Mouse (Mus musculus) splenic B cell, adult 2 months (primary cell): ENCODE results near the gene Frmd4a.

Experiments
- DNase-seq: peaks from one replicate; pipeline ENCODE4 v3.0.0-alpha.2; 2011; ENCODE audit warnings: low read depth, low spot score
- H3K27me3 ChIP-seq: 2 replicates; pipeline ENCODE4 v1.6.1; 2012; ENCODE audit warnings: mild to moderate bottlenecking, low read length, moderate library complexity, mixed read lengths; ENCODE audit not compliant: control insufficient read depth, poor library complexity, insufficient read depth, severe bottlenecking
- H3K36me3 ChIP-seq: 2 replicates; pipeline ENCODE4 v1.6.1; 2012; ENCODE audit warnings: mild to moderate bottlenecking, low read length, moderate library complexity, mixed read lengths; ENCODE audit not compliant: control insufficient read depth, poor library complexity, insufficient read depth, severe bottlenecking

Frmd4a gene

DNA sequence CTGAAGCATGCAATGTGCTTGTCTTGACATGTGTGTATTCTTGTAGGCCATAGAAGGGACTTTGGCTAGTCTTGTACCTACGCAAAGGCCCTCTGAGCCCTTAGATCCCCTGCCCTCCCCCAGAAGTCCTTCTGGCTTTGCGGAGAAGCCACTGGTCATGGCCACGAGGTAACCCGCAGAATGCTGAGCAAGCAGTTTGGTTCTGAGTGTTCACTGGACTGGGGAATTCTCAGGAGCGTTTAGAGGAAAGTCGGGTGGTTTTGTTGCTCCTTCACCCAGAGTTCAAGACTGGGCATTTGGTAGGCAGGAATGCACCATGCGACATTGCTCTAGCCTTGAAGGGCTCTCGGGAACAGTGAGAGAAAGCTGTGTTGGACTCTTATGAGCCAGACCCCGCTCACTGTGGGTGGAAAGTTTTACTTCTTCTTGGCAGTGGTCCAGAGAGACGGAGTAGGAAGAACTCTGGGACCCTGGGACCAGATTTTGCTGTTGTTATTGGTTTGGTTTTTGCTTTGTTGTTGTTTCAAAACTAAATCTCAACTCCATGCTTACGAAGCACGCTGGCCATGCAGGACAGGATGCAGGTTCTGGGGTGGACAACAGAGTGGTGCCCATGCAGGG, 432.5 kb downstream of the Frmd4a start:
- no peak for DNase-seq
- Histone ChIP-seq H3K27me3 (no peaks in the 10 kb centered on the region), H3K36me3 (no peaks in the 10 kb centered on the region)

DNA sequence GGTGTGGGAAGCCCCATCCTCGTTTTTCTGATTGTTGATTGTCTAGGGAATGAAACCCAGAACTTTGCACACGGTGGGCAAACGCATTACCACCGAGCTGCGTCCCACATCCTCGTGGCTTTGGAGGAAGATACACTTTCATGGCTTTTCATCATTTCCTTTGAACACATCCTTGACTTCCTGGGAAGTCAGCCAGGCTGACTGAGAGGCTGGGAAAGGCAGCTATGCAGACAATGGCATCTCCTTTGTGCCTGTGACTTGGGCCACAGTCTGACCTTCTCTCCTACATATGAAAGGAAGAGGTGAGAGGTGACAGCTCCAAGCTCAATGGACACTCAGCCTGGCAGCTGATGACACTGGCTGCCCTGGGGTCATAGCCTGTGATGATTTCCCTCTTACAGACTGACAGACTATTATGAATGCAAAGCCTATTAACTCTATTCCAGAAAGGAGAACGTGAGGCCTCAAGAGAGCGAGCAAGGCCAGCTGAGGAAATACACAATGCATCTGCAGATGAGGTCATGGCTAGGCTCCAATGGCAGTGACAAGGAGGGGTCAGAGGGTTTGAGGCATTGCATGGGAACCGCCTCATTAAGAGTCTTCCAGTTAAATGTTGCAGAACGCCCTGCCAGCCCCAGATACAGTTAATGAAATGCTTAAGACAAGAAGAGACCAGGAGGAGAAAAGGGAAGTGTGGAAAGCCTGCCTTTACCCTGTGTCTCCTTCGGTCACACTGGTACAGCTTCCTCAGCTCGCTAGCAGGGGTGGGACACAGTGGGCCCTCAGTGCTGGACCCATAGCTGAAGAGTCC, 435.3 kb downstream of the Frmd4a start:
- no peak for DNase-seq
- H3K36me3 ChIP-seq, result no peaks in the 10 kb centered on the region

DNA sequence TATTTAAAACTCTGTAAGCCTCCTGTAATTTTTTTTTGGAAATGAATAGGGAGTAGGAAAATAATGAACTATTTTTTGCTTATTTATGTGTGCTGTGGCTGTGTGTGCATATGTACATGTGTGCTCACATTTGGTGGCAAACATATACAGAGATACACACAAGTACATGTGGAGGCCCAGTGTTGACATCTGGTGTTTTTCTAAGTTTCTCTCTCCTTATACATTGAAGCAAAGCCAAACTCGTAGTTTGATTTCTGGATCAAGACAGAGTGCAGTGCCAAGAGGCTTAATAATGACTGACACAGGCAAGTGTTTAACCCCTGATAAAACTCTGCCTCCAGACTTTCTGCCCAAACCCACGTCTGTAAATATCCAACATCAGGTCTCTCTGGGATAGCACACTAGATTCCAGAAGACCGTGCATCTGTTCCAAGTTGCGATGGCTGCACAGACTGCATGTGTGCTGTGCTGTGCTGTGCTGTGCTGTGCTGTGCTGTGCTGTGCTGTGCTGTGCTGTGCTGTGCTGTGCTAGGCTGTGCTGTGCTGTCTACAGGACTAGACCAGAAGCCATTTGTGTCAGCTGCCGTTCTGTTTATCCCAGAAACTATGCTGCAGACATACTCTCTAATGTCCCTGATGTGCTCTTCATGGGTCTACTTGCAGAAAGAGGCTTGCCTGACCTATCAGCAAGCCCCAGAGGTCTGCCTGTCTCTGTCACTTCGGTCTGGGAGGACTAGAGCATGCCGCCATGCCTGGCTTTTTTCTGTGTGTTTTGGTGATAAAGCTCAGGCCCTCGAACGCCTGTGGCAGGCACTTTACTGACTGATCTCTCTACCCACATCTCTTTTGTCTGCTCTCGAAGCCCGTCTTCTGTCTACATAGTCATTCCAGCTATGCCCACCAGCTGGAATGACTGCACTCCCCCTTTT, 437.8 kb downstream of the Frmd4a start:
- no peaks in the 10 kb centered on the region for H3K36me3 ChIP-seq
- H3K27me3 ChIP-seq, result no peaks in the 10 kb centered on the region
- DNase-seq, result no peak

More for the DNA sequence above, 435.3 kb downstream of the Frmd4a start:
- H3K27me3 ChIP-seq, result no peaks in the 10 kb centered on the region

DNA sequence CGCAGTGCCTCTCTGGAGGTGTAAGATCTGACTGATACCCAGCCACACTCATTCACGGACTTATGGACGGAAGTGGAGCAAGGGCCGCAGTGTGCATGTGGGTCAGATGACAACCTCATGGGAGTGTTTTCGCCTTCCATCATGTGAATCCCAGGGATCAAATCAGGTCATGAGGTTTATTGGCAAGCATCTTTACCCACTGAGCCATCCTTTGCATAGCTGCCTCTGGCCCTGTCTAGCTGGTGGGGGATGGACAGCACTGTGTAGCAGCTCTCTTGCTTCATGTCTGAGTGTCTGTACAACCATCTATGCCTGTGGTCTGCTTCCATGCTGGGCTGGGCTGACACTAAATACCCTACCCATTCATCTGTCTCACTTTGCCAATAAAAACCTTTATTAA, 443.4 kb downstream of the Frmd4a start:
- no peaks in the 10 kb centered on the region for H3K36me3 ChIP-seq
- DNase-seq, result no peak
- H3K27me3 ChIP-seq, result no peaks in the 10 kb centered on the region

DNA sequence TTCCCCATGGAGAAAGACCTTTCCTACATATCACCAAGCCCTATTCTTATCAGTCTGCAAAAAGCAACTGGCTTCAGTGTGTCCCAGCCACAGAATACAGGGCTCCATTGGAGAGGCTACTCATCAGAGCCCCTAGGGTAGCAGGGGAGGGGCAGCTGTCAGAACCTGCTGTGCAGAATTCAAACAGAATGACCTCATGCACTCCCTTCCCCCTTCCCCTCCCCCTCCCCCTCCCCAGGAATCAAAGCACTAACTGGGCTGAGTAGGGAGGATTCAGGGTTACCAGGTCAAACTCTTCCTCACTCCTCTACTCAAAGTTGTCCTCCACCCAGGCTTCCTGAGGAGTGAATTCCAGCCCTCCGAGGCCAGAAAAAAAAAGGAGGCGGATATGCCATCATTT, 444.0 kb downstream of the Frmd4a start:
- no peak for DNase-seq
- Histone ChIP-seq H3K27me3 (no peaks in the 10 kb centered on the region), H3K36me3 (no peaks in the 10 kb centered on the region)

DNA sequence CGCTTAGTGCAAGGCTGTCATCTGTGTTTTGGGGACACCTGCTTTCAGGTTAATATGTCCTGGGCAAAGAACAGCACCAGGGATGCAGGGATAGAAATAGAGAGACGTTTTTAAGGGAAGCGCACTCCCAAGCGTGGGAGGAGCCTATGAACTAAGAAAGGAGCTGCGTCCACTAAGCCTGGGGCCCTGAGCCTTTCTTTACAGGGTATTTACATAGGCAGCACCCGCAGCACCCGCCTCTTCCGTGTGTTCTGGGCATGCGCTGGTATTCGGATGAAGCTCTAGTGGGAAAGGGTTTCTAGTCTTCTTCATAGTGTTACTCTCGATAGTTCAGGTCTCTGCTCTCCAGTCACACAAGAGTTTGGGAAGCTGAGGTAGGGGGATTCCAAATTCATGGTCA, 445.0 kb downstream of the Frmd4a start:
- no peak for DNase-seq
- no peaks in the 10 kb centered on the region for H3K27me3 ChIP-seq

DNA sequence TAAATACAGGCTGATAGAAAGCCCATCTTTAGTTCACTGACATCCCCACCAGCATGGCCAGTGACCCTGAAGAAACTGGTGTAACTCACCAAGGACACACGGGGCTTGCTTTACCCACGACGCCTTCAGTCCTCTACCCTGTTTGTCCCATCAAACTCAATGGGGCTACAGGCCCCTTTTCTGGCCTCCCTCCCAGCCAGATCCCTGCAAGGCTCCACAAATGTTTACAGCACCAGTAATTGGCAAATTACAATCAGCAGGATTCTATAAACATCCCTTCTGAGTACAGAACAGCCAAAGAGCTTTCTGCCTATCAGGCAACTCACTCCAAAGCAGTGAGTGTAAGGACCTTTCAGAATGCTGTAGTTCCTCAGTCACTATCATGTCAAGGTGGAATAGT, 448.6 kb downstream of the Frmd4a start:
- DNase-seq, result no peak

More for the DNA sequence above, 445.0 kb downstream of the Frmd4a start:
- no peaks in the 10 kb centered on the region for H3K36me3 ChIP-seq

DNA sequence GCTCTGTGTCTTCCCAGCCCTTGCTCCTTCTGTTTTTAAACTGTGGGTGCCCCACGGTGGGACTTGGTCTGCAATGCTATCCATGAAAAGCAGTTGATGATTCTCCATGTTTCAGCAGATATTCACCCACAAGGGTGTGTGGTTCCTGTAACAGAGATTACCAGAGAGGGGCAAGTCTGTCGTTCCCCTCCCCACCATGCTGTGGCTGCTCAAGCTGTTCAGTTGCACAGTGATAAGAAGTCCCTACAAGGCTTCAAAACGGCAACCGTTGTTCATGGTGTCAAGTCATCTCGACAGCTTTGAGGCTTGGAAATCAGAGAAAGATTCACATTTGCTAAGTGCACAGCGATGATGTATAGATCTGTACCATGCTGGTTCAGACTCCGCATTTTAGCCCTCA, 449.8 kb downstream of the Frmd4a start:
- H3K27me3 ChIP-seq, result no peaks in the 10 kb centered on the region
- DNase-seq, result no peak

More for the DNA sequence above, 448.6 kb downstream of the Frmd4a start:
- H3K27me3 ChIP-seq, result no peaks in the 10 kb centered on the region
- H3K36me3 ChIP-seq, result no peaks in the 10 kb centered on the region

DNA sequence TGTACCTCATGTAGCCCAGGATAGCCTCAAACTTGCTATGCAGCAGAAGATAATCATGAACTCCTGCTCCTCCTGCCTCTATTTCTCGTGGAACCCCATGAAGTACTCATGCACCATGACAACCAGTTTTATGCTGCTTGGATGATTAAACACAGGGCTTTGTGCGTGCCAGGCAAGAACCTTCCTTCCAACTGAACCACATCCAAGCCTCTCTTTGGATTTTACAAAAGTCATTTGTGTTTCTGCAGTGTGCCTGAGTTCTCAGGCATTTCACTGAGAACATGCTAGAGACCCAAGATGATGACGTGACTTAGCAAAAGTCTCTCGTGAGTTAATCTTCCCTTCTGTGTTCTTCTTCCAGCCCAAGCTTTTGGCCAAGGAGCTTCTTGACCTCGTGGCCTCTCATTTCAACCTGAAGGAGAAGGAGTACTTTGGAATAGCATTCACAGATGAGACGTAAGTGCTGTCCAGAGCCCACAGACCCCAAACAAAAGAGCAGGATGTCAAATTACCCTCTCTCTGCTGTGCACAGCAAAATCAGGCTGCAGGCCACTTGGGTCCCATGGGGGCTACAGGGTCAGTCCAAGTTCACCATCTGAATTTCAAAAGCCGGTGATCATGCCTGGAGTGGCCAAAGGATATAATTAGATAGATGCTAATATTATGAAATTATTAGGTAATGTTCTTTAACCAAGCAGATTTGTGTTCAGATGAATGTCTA, 455.4 kb downstream of the Frmd4a start:
- no peaks in the 10 kb centered on the region for H3K36me3 ChIP-seq
- no peaks in the 10 kb centered on the region for H3K27me3 ChIP-seq
- no peak for DNase-seq

More for the DNA sequence above, 449.8 kb downstream of the Frmd4a start:
- no peaks in the 10 kb centered on the region for H3K36me3 ChIP-seq

DNA sequence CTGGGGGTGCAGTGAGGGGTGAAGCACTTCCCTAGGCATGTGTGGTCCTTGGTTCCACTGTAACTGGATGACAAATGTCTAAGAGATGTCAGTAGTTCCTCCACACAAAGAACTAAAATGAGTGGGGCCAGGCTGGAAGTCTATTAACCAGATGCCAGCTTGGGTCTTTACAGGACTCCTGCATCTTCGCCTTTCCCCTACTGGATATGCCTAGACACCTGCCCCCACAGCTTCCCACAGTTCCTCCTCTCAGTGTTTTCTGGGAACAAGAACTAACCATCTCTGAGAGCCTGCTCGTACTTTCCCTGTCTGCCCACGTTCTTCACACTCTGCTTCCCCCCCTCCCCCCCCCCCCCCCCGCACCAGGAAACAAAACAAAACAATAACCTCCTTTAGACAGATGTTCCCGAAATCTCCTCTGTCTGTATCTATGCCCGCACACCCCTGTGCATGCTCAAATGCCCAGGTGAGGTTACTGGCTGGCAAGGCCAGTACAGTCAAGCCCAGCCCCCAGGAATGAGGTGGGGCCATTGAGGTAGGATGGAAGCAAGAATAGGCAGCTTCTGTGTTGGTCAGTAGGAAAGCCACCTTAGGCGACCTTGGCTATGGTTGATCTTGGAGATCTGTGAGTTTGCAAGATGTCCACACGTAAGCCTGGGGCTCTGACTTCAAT, 456.5 kb downstream of the Frmd4a start:
- H3K36me3 ChIP-seq, result no peaks in the 10 kb centered on the region
- no peak for DNase-seq
- no peaks in the 10 kb centered on the region for H3K27me3 ChIP-seq

DNA sequence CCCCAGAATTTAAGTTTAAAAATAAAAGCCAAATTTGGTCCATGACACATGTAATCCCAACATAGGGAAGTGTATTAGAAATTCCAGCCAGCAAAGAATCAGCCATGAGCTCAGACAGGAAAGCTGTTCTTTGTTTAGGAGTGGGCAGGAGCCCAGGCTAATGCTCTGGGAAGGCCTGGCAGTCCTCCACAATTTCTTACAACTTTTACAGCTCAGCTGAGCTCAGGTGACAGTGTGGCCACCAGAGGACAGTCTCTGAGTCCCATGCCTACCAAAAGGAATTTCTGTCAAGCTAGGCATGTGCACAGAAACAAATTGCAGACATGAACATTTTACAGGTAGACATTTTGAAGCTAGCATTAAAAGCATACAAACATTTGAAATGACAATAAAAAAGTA, 457.0 kb downstream of the Frmd4a start:
- DNase-seq, result no peak
- no peaks in the 10 kb centered on the region for H3K36me3 ChIP-seq

DNA sequence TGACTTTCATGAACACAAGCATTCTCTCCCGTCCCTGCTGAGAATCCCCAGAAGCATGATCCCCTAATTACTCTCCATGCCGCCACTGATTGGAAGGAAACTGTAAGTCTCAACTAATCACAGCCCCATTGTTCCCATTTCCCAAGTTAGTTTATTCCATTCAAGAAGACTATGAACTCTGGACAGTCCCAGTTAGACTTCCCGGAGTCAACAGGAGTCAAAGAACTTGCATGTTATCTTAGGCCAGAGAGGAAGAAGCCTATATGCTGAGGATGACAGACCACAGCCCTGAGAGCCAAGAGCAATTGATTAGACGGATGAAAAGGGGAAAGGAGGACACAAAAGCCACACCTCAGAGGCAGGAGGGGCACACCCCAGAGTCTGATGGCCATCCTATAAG, 458.5 kb downstream of the Frmd4a start:
- DNase-seq, result no peak
- Histone ChIP-seq H3K27me3 (no peaks in the 10 kb centered on the region), H3K36me3 (no peaks in the 10 kb centered on the region)

More for the DNA sequence above, 457.0 kb downstream of the Frmd4a start:
- H3K27me3 ChIP-seq, result no peaks in the 10 kb centered on the region

DNA sequence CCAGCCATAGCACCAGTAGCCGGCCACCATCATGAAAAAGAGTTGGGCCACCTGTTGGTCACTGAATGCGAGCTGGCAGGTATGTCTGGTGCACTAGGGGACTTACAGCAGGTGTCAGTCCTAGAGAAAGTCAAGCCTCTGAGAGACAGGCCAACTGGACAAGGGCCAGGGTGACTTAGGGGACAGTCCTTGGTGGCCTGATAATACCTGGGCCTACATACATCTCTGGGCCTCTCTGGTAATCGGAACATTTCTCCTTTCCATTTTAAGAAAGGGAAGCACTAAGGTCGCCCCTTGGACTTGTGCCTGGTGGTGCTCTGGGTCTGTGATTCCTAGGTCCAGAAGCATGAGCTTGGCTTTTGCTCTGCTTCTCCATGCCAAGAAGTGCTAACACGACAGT, 459.1 kb downstream of the Frmd4a start:
- H3K36me3 ChIP-seq, result no peaks in the 10 kb centered on the region
- H3K27me3 ChIP-seq, result no peaks in the 10 kb centered on the region
- no peak for DNase-seq

DNA sequence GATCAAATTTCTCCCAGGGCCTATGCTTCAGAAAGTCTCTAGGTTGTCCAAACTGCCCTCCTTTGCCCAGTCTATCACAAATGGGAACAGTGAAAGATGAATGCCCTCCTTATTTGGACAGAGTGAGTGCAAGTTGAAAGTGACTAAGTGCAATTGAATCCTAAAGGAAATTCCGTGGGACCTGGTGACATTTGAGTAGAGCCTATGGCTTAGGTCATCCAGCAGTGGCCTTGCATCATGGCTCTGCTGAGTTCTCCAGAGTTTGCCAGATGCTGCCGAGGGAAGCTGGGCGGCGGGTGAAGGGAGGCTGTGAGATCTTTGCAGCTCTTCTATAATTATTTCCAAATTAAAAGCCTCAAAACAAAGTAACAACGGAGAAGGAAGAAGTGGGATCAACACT, 459.8 kb downstream of the Frmd4a start:
- H3K27me3 ChIP-seq, result no peaks in the 10 kb centered on the region
- no peaks in the 10 kb centered on the region for H3K36me3 ChIP-seq
- DNase-seq, result no peak
